Mouse (Mus musculus): ENCODE measurements around the gene Dclk1. TPM values are rescaled to one million over a fixed set of nuclear protein-coding genes. Genes with fewer than 3 reads are reported as not detected.
A peak's percentile ranks its signal among the peaks of the same experiment; 100 is the strongest.

Dclk1 gene
- polyA plus RNA-seq, 1 experiment = 1.1 TPM

DNA sequence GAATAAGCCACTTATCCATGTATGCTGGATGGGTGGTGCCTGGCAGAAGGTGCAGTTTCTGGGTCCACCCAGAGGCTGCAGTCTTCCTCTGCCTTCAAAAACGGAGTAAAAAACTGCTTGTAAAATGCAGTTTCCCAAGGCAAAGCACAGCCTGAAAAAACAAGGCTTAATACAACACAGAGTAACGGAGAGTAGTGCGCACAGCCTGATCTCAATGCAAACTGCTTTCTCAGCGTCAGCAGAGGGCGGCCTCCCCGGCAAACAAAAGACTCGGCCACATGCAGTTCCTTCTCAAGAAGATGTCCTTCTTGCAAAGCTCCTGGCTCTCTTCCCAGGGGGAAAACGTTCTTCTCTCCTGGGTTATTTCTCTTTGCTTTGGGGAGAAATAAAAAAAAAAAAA lies 300.1 kb downstream of the Dclk1 start:
- Histone ChIP-seq H3K27ac (ENCODE audit: insufficient read depth, low read depth, low read length) (no peak overlapping the region), H3K27me3 (replicated peaks; ENCODE audit: control insufficient read depth, insufficient read depth, low read length) (no peaks in the 10 kb centered on the region), H3K36me3 (ENCODE audit: control insufficient read depth, insufficient read depth, low read length) (no peaks in the 10 kb centered on the region), H3K4me3 (ENCODE audit: insufficient read depth, low read depth, low read length) (no peak overlapping the region), H3K4me1 (ENCODE audit: control insufficient read depth, insufficient read depth, low read length) (no peaks in the 10 kb centered on the region)
- WGBS = 19% methylated on average over 8 of the region's 8 CpGs
- TF ChIP-seq POLR2A (IDR thresholded peaks at IDR 0.05; ENCODE audit: low read depth, low read length) (no peak), CTCF (conservative IDR thresholded peaks at IDR 0.05; ENCODE audit: insufficient read depth, insufficient read length, low read depth, low read length) (no peak; the same call in 1 of the 2 replicates)
- peak; percentile 35 for DNase-seq

DNA sequence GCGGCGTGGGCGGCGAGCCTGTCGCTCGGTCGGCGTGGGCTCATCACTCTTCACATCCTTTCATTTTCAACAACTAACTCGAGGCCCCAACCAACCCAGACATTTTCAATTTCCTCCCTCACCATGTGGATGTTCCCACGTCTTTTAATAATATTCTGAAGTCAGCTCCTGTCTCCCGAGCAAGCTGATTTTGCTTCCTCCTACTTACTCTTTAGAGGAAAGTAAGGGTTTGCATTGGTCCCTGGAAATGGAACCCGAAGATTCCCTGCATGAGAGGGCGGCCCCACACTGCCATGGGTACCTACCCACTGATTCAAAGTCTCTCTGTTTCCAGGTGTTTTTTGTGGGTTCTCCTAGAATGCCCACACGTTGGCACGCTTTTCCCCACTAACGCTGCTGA lies 300.8 kb downstream of the Dclk1 start:
- 56% methylated on average over 16 of the region's 16 CpGs for WGBS
- TF ChIP-seq POLR2A (IDR thresholded peaks at IDR 0.05; ENCODE audit: low read depth, low read length) (no peak), CTCF (conservative IDR thresholded peaks at IDR 0.05; ENCODE audit: insufficient read depth, insufficient read length, low read depth, low read length) (no peak)
- H3K4me3 ChIP-seq (ENCODE audit: insufficient read depth, low read depth, low read length) = no peak overlapping the region

DNA sequence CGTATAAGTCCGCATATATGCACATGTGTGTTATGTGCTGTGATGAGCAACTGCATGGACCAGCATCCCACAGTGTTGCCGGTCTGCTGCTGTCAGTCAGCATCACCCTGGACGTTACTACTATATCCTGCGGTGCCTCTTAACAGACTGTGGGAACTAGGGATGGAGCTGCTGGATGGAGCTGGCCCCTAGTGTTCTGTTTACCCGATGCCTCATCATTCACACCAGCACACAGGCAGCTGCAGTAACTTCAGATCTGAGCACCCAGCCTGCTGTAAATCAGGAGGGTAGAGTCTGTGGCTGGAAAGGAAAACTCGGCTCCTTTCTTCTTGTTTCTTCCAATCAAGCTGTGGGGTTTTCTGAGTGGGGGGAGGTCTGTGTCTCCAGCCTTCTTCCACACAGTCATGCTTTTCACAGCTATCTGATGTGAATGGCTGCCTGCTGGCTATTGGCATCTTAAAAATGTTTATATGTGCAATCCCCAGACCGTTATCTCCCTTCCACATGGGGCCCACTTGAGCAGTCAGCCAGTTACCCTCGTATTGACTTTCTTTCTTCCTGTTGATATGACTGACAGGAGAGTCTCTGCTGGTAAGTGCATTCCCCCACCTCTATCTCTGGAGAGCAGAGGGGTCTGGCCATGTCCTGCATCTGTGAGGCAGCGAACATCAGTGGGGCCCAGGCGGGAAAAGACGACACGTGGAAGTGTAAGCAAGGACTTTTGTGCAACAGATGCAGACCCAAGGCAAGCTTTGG lies 301.9 kb downstream of the Dclk1 start:
- Histone ChIP-seq H3K4me1 (ENCODE audit: control insufficient read depth, insufficient read depth, low read length) (no peaks in the 10 kb centered on the region), H3K36me3 (ENCODE audit: control insufficient read depth, insufficient read depth, low read length) (no peaks in the 10 kb centered on the region), H3K27me3 (replicated peaks; ENCODE audit: control insufficient read depth, insufficient read depth, low read length) (no peaks in the 10 kb centered on the region), H3K27ac (ENCODE audit: insufficient read depth, low read depth, low read length) (no peak overlapping the region), H3K4me3 (ENCODE audit: insufficient read depth, low read depth, low read length) (no peak overlapping the region)
- WGBS = 72% methylated on average over 13 of the region's 13 CpGs
- TF ChIP-seq POLR2A (IDR thresholded peaks at IDR 0.05; ENCODE audit: low read depth, low read length) (no peak), CTCF (conservative IDR thresholded peaks at IDR 0.05; ENCODE audit: insufficient read depth, insufficient read length, low read depth, low read length) (no peak)
- DNase-seq = no peak

More for the DNA sequence above, 300.8 kb downstream of the Dclk1 start:
- H3K36me3 ChIP-seq (ENCODE audit: control insufficient read depth, insufficient read depth, low read length) = no peaks in the 10 kb centered on the region
- H3K4me1 ChIP-seq (ENCODE audit: control insufficient read depth, insufficient read depth, low read length) = no peaks in the 10 kb centered on the region
- no peaks in the 10 kb centered on the region for H3K27me3 ChIP-seq (replicated peaks; ENCODE audit: control insufficient read depth, insufficient read depth, low read length)
- no peak overlapping the region for H3K27ac ChIP-seq (ENCODE audit: insufficient read depth, low read depth, low read length)
- DNase-seq = no peak

DNA sequence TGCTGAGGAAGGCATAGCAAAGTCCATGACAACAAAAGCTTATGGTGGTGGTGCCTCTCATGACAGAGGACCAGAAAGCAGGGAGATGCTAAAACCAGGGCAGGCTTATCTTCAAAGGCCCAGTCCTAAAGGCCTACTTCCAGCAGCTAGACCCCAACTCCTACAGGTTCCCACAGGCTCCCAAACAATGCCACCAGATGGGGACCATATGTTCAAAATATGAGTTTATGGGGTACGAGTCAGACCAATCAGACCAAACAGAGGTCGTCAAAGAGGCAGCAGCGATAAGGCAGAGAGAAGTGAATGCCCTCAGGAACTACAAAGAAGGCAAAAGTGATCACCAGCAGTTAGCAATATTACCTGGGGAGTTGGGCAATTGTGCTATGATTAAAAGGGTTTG lies 303.1 kb downstream of the Dclk1 start:
- Histone ChIP-seq H3K36me3 (ENCODE audit: control insufficient read depth, insufficient read depth, low read length) (no peaks in the 10 kb centered on the region), H3K27me3 (replicated peaks; ENCODE audit: control insufficient read depth, insufficient read depth, low read length) (no peaks in the 10 kb centered on the region), H3K4me1 (ENCODE audit: control insufficient read depth, insufficient read depth, low read length) (no peaks in the 10 kb centered on the region), H3K4me3 (ENCODE audit: insufficient read depth, low read depth, low read length) (no peak overlapping the region), H3K27ac (ENCODE audit: insufficient read depth, low read depth, low read length) (no peak overlapping the region)
- 91% methylated on average over 3 of the region's 3 CpGs for WGBS
- no peak for TF ChIP-seq POLR2A (IDR thresholded peaks at IDR 0.05; ENCODE audit: low read depth, low read length)
- TF ChIP-seq CTCF (conservative IDR thresholded peaks at IDR 0.05; ENCODE audit: insufficient read depth, insufficient read length, low read depth, low read length) = no peak
- no peak for DNase-seq

DNA sequence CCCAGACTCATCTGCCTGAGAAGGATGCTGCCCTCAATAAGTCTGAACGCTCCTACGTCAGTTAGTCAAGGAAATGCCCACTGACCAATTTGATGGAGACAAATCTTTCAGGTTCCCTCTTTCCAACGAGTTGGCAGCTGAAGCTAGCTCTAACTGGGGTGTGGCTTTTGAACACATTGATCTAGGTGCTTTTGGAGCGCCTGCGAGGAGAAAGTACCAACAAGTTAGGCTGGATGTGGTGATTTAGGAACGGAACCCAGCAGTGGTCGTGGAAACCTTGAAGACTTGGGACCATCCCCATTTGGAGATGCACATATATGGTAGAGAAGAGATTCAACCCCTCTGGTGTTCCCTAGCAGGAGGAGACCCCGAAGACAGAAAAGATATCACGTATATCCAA lies 303.8 kb downstream of the Dclk1 start:
- H3K27me3 ChIP-seq (replicated peaks; ENCODE audit: control insufficient read depth, insufficient read depth, low read length) = no peaks in the 10 kb centered on the region
- WGBS = 91% methylated on average over 9 of the region's 9 CpGs
- DNase-seq = no peak
- TF ChIP-seq POLR2A (IDR thresholded peaks at IDR 0.05; ENCODE audit: low read depth, low read length) = no peak
- TF ChIP-seq CTCF (conservative IDR thresholded peaks at IDR 0.05; ENCODE audit: insufficient read depth, insufficient read length, low read depth, low read length) = no peak
- H3K4me1 ChIP-seq (ENCODE audit: control insufficient read depth, insufficient read depth, low read length) = no peaks in the 10 kb centered on the region
- H3K36me3 ChIP-seq (ENCODE audit: control insufficient read depth, insufficient read depth, low read length) = no peaks in the 10 kb centered on the region
- H3K27ac ChIP-seq (ENCODE audit: insufficient read depth, low read depth, low read length) = no peak overlapping the region
- H3K4me3 ChIP-seq (ENCODE audit: insufficient read depth, low read depth, low read length) = no peak overlapping the region

DNA sequence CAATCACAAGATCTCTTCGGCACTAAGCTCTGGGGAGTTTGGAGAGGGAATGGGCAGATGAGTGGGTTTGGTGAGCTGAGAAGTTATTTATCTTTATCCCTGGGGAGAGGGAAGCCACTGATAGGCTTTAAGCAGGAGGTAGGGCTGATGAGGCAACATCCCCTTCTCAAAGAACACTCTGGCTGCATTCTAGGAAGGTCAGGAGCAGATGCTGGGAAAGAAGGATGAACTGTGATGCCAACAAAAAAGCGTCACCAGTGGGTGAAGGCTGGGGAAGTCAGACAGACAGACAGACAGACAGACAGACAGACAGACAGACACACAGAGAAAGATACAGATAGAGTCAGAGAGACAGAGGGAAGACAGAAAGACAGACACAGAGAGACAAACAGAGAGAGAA lies 304.9 kb downstream of the Dclk1 start:
- Histone ChIP-seq H3K27me3 (replicated peaks; ENCODE audit: control insufficient read depth, insufficient read depth, low read length) (no peaks in the 10 kb centered on the region), H3K27ac (ENCODE audit: insufficient read depth, low read depth, low read length) (no peak overlapping the region), H3K4me1 (ENCODE audit: control insufficient read depth, insufficient read depth, low read length) (no peaks in the 10 kb centered on the region), H3K4me3 (ENCODE audit: insufficient read depth, low read depth, low read length) (no peak overlapping the region), H3K36me3 (ENCODE audit: control insufficient read depth, insufficient read depth, low read length) (no peaks in the 10 kb centered on the region)
- WGBS = 59% methylated on average over 2 of the region's 2 CpGs
- TF ChIP-seq CTCF (conservative IDR thresholded peaks at IDR 0.05; ENCODE audit: insufficient read depth, insufficient read length, low read depth, low read length) (no peak), POLR2A (IDR thresholded peaks at IDR 0.05; ENCODE audit: low read depth, low read length) (no peak)
- DNase-seq = no peak

DNA sequence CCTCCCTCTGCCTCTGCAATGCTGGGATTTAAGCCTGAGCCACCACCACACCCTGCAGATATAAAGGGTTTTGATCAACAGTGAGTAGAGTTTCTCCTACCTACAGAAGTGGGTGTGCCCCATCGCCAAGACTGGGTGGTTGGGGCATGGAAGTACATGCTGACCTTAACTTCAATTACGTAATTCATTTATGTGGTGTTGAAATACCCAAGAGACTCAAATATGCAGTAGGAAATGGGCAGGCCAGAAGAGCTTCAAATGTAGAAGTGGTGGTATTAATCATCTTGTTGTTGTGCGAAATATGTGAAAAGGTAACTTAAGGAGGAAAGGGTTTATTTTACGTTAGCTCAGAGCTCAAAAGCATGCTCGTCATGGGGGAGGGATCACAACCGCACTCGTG lies 307.2 kb downstream of the Dclk1 start:
- WGBS = 73% methylated on average over 7 of the region's 7 CpGs
- no peaks in the 10 kb centered on the region for H3K27me3 ChIP-seq (replicated peaks; ENCODE audit: control insufficient read depth, insufficient read depth, low read length)

More for the DNA sequence above, 307.2 kb downstream of the Dclk1 start:
- no peaks in the 10 kb centered on the region for H3K36me3 ChIP-seq (ENCODE audit: control insufficient read depth, insufficient read depth, low read length)
- no peaks in the 10 kb centered on the region for H3K4me1 ChIP-seq (ENCODE audit: control insufficient read depth, insufficient read depth, low read length)
- H3K27ac ChIP-seq (ENCODE audit: insufficient read depth, low read depth, low read length) = no peak overlapping the region
- no peak for TF ChIP-seq POLR2A (IDR thresholded peaks at IDR 0.05; ENCODE audit: low read depth, low read length)
- TF ChIP-seq CTCF (conservative IDR thresholded peaks at IDR 0.05; ENCODE audit: insufficient read depth, insufficient read length, low read depth, low read length) = no peak
- H3K4me3 ChIP-seq (ENCODE audit: insufficient read depth, low read depth, low read length) = no peak overlapping the region
- DNase-seq = no peak

Measured in kidney, adult 2 months (tissue).